Mouse (Mus musculus) heart, embryonic 11.5 days (tissue): ENCODE measurements at regions not wholly inside any gene's neighbourhood (a gene's known extent, or its start where the extent isn't known, plus 50 kb on each side); places are given as distances from the start of the nearest gene placed in this dataset.

Source experiments
- ATAC-seq: fragments of 200-750 bp; cut with Nextera tagmentation; replicated peaks from 2 replicates; pipeline ENCODE4 v1.8.0; 2017; ENCODE audit warnings: moderate library complexity; ENCODE audit not compliant: insufficient number of reproducible peaks, low FRiP score, low TSS enrichment
- H3K27ac ChIP-seq: fragments of 300-500 bp; sonication (generic); 2 replicates; pipeline ENCODE4 v1.5.1; 2014; ENCODE audit warnings: mild to moderate bottlenecking, low read depth, low read length
- H3K27me3 ChIP-seq: fragments of 300-500 bp; sonication (generic); 2 replicates; pipeline ENCODE4 v1.6.1; 2014; ENCODE audit warnings: mild to moderate bottlenecking, low read length, mixed read lengths; ENCODE audit not compliant: control insufficient read depth, insufficient read depth
- H3K36me3 ChIP-seq: fragments of 300-500 bp; sonication (generic); 2 replicates; pipeline ENCODE4 v1.6.1; 2014; ENCODE audit warnings: mild to moderate bottlenecking, low read length, moderate library complexity, mixed read lengths; ENCODE audit not compliant: control insufficient read depth, insufficient read depth
- H3K4me1 ChIP-seq: fragments of 300-500 bp; sonication (generic); 2 replicates; pipeline ENCODE4 v1.6.1; 2014; ENCODE audit warnings: low read length; ENCODE audit not compliant: control insufficient read depth, insufficient read depth
- H3K4me2 ChIP-seq: fragments of 300-500 bp; sonication (generic); 2 replicates; pipeline ENCODE4 v1.6.1; 2014; ENCODE audit warnings: mild to moderate bottlenecking, moderate library complexity
- H3K4me3 ChIP-seq: fragments of 300-500 bp; sonication (generic); 2 replicates; pipeline ENCODE4 v1.5.1; 2014; ENCODE audit warnings: low read depth, low read length
- H3K9ac ChIP-seq: fragments of 300-500 bp; sonication (generic); 2 replicates; pipeline ENCODE4 v1.6.1; 2014; ENCODE audit warnings: mild to moderate bottlenecking, low read depth, low read length, moderate library complexity
- H3K9me3 ChIP-seq: fragments of 300-500 bp; sonication (generic); replicated peaks from 2 replicates; pipeline ENCODE4 v1.6.1; 2016; ENCODE audit warnings: low read length; ENCODE audit not compliant: control insufficient read depth
- WGBS: fragments of 180-500 bp; shearing (Covaris S2); extraction: QIAGEN DNeasy Blood & Tissue Kit; methylation state at CpG from one replicate; pipeline ENCODE4 v1.1.7; 2014; ENCODE audit not compliant: insufficient replicate concordance; 5-methylcytosine and 5-hydroxymethylcytosine counted together

- 83% methylated on average over 6 of the region's 6 CpGs for WGBS
- ATAC-seq, result no peak
- Histone ChIP-seq H3K4me3 (no peak overlapping the region), H3K27ac (no peak overlapping the region), H3K27me3 (no peaks in the 10 kb centered on the region), H3K9me3 (no peaks in the 10 kb centered on the region), H3K4me2 (no peak overlapping the region), H3K4me1 (no peaks in the 10 kb centered on the region), H3K9ac (no peak overlapping the region), H3K36me3 (no peaks in the 10 kb centered on the region)
Measured at GRCm38 (mm10) chr2:138792711-138793450, 536.5 kb downstream of the Btbd3 start.

- Histone ChIP-seq H3K4me2 (no peak overlapping the region), H3K27ac (no peak overlapping the region), H3K4me1 (no peaks in the 10 kb centered on the region), H3K9ac (no peak overlapping the region), H3K4me3 (no peak overlapping the region), H3K27me3 (no peaks in the 10 kb centered on the region), H3K36me3 (no peaks in the 10 kb centered on the region), H3K9me3 (no peaks in the 10 kb centered on the region)
- 72% methylated on average over 3 of the region's 3 CpGs for WGBS
- ATAC-seq, result no peak
Measured at GRCm38 (mm10) chr2:138806196-138806595, 549.8 kb downstream of the Btbd3 start.

GRCm38 (mm10) chr2:138809767-138810166, 553.4 kb downstream of the Btbd3 start:
- no peak overlapping the region for H3K4me2 ChIP-seq
- no peaks in the 10 kb centered on the region for H3K4me1 ChIP-seq
- ATAC-seq, result no peak
- WGBS, result 76% methylated on average over 2 of the region's 2 CpGs
- no peak overlapping the region for H3K4me3 ChIP-seq
- no peak overlapping the region for H3K9ac ChIP-seq
- no peak overlapping the region for H3K27ac ChIP-seq
- no peaks in the 10 kb centered on the region for H3K36me3 ChIP-seq
- H3K27me3 ChIP-seq, result no peaks in the 10 kb centered on the region
- H3K9me3 ChIP-seq, result no peaks in the 10 kb centered on the region

GRCm38 (mm10) chr2:138820489-138820888, 564.1 kb downstream of the Btbd3 start:
- no peak overlapping the region for H3K27ac ChIP-seq
- H3K27me3 ChIP-seq, result no peaks in the 10 kb centered on the region
- H3K36me3 ChIP-seq, result no peaks in the 10 kb centered on the region
- H3K9ac ChIP-seq, result no peak overlapping the region
- no peak overlapping the region for H3K4me3 ChIP-seq
- no peaks in the 10 kb centered on the region for H3K4me1 ChIP-seq
- ATAC-seq, result no peak
- H3K9me3 ChIP-seq, result no peaks in the 10 kb centered on the region
- 80% methylated on average over 4 of the region's 4 CpGs for WGBS
- H3K4me2 ChIP-seq, result no peak overlapping the region

- Histone ChIP-seq H3K9ac (no peak overlapping the region), H3K27me3 (no peaks in the 10 kb centered on the region), H3K4me1 (no peaks in the 10 kb centered on the region), H3K27ac (no peak overlapping the region), H3K4me3 (no peak overlapping the region), H3K36me3 (no peaks in the 10 kb centered on the region), H3K9me3 (no peaks in the 10 kb centered on the region), H3K4me2 (no peak overlapping the region)
- ATAC-seq, result no peak
- 79% methylated on average over 4 of the region's 4 CpGs for WGBS
Measured at GRCm38 (mm10) chr2:138824873-138825272, 568.5 kb downstream of the Btbd3 start.

- Histone ChIP-seq H3K27me3 (no peaks in the 10 kb centered on the region), H3K36me3 (no peaks in the 10 kb centered on the region), H3K9me3 (no peaks in the 10 kb centered on the region), H3K4me2 (no peak overlapping the region), H3K4me1 (no peaks in the 10 kb centered on the region), H3K9ac (no peak overlapping the region), H3K27ac (no peak overlapping the region), H3K4me3 (no peak overlapping the region)
- no peak for ATAC-seq
- 58% methylated on average over 2 of the region's 2 CpGs for WGBS
Measured at GRCm38 (mm10) chr2:138827813-138828570, 571.6 kb downstream of the Btbd3 start.

- Histone ChIP-seq H3K9me3 (no peaks in the 10 kb centered on the region), H3K27ac (no peak overlapping the region), H3K4me2 (no peak overlapping the region), H3K36me3 (no peaks in the 10 kb centered on the region), H3K9ac (no peak overlapping the region), H3K27me3 (no peaks in the 10 kb centered on the region), H3K4me1 (no peaks in the 10 kb centered on the region), H3K4me3 (no peak overlapping the region)
- ATAC-seq, result no peak
- WGBS, result 57% methylated on average over 3 of the region's 3 CpGs
Measured at GRCm38 (mm10) chr2:138838846-138839245, 582.5 kb downstream of the Btbd3 start.

- no peak for ATAC-seq
- Histone ChIP-seq H3K27ac (no peak overlapping the region), H3K4me2 (no peak overlapping the region), H3K9me3 (no peaks in the 10 kb centered on the region), H3K4me1 (no peaks in the 10 kb centered on the region), H3K9ac (no peak overlapping the region), H3K27me3 (no peaks in the 10 kb centered on the region), H3K4me3 (no peak overlapping the region), H3K36me3 (no peaks in the 10 kb centered on the region)
Measured at GRCm38 (mm10) chr2:138859121-138859520, 602.8 kb downstream of the Btbd3 start.

- 58% methylated on average over 3 of the region's 3 CpGs for WGBS
- ATAC-seq, result no peak
- H3K36me3 ChIP-seq, result no peaks in the 10 kb centered on the region
Measured at GRCm38 (mm10) chr2:138896563-138896962, 597.1 kb upstream of the Sptlc3 start.

More at GRCm38 (mm10) chr2:138896563-138896962, 597.1 kb upstream of the Sptlc3 start:
- no peaks in the 10 kb centered on the region for H3K4me1 ChIP-seq
- H3K27me3 ChIP-seq, result no peaks in the 10 kb centered on the region
- no peak overlapping the region for H3K27ac ChIP-seq
- H3K4me2 ChIP-seq, result no peak overlapping the region
- no peak overlapping the region for H3K4me3 ChIP-seq
- no peak overlapping the region for H3K9ac ChIP-seq
- no peaks in the 10 kb centered on the region for H3K9me3 ChIP-seq
